7 mouse cellular contexts compared by ENCODE assay signal in the genomic region with DNA sequence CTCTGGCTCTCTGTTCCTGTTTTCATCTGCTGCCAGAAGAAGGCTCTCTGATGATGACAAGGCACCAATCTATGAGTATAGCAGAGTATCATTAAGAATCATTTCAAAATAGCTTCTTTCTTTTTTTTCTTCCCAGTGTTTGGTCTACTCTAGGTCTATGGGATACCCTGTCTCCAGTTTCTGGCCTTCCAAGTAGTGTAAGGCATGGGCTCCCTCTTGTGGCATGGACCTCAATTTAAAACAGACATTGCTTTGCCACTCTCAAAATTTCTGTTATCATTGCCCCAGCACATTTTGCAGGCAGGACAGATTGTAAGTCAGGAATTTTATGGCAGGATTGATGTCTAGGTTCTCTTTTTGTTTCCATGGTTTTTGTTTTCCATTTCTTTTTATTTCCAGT.
DNase-seq lines count a peak whose midpoint lies in the region; ATAC-seq and TF ChIP-seq lines count a peak whose summit lies in the region.

No protein-coding gene starts in this region.

- H3K4me2 ChIP-seq in lung, postnatal 0 days (replicated peaks; ENCODE audit: low read depth, low read length), result no peak overlapping the region

- H3K27ac ChIP-seq in lung, postnatal 0 days (ENCODE audit: low read length), result no peak overlapping the region
- no peak overlapping the region for H3K27ac ChIP-seq in layer of hippocampus, adult 2 months

- H3K27me3 ChIP-seq in lung, postnatal 0 days (replicated peaks; ENCODE audit: insufficient read depth, low read length), result no peaks in the 10 kb centered on the region

- no peaks in the 10 kb centered on the region for H3K36me3 ChIP-seq in lung, postnatal 0 days (ENCODE audit: insufficient read depth, low read length)

- TF ChIP-seq EP300 in lung, postnatal 0 days (IDR thresholded peaks at IDR 0.05), result no peak

- H3K9ac ChIP-seq in lung, postnatal 0 days (replicated peaks; ENCODE audit: low read depth), result no peak overlapping the region

- H3K9me3 ChIP-seq in lung, postnatal 0 days (ENCODE audit: low read length), result no peaks in the 10 kb centered on the region

- peak; percentile 28 for DNase-seq in lung, postnatal 0 days (ENCODE audit: low spot score)
- DNase-seq in lung, postnatal 4 days, result no peak
- peak; percentile 14 for DNase-seq in adrenal gland, postnatal 36 days
- peak; percentile 64 for DNase-seq in embryo, embryonic 11 days
- peak; percentile 10 to 53 for DNase-seq in layer of hippocampus, adult 2 months (ENCODE audit: low spot score in 2 of 2)
- peak; percentile 7 for DNase-seq in right cerebral cortex, postnatal 14 days
- DNase-seq in gastrocnemius, postnatal 4 days (ENCODE audit: low spot score in 2 of 2), result no peak

- peak; percentile 57 for TF ChIP-seq CTCF in lung, postnatal 0 days (IDR thresholded peaks at IDR 0.05)
- TF ChIP-seq CTCF in layer of hippocampus, adult 2 months (conservative IDR thresholded peaks at IDR 0.05), result peak; percentile 81

- no peaks in the 10 kb centered on the region for H3K4me1 ChIP-seq in lung, postnatal 0 days (ENCODE audit: insufficient read depth, low read depth, low read length)

- H3K4me3 ChIP-seq in lung, postnatal 0 days (ENCODE audit: low read depth, low read length), result no peak overlapping the region
- H3K4me3 ChIP-seq in layer of hippocampus, adult 2 months, result no peak overlapping the region

- ATAC-seq in lung, postnatal 0 days, result no peak

Comparison
In these comparisons a context has a peak if more than half of its experiments do, and no peak if none do; other contexts are left out.
1. DNase-seq: peak in lung, postnatal 0 days (single experiment), adrenal gland, postnatal 36 days (2 of 2), embryo, embryonic 11 days (single experiment), layer of hippocampus, adult 2 months (2 of 2) and right cerebral cortex, postnatal 14 days (single experiment); none in lung, postnatal 4 days (0 of 2) and gastrocnemius, postnatal 4 days (0 of 2).